Comparison of ENCODE assay signal across 8 mouse cellular contexts in genomic region chr15:97825941-97826587, GRCm38 (mm10). TPM values are rescaled to one million over a fixed set of nuclear protein-coding genes. Genes with fewer than 3 reads are reported as not detected.
A peak's percentile ranks its signal among the peaks of the same experiment; 100 is the strongest.
DNase-seq lines count a peak whose midpoint lies in the region; ATAC-seq and TF ChIP-seq lines count a peak whose summit lies in the region.

No protein-coding gene starts in this region.

- peak overlapping the region; percentile 45 for H3K4me3 ChIP-seq in heart, embryonic 15.5 days
- H3K4me3 ChIP-seq in ES-Bruce4 (ENCODE audit: low read depth, low read length): peak overlapping the region; percentile 13; the same call in 1 of the 2 replicates
- H3K4me3 ChIP-seq in hindbrain, embryonic 12.5 days: 0 out of 2 replicates have a peak overlapping the region, but pooled peaks have one; percentile 15
- no peak overlapping the region for H3K4me3 ChIP-seq in midbrain, embryonic 12.5 days

- H3K4me2 ChIP-seq in heart, embryonic 15.5 days: peak overlapping the region; percentile 66
- H3K4me2 ChIP-seq in hindbrain, embryonic 12.5 days (replicated peaks): peak overlapping the region; percentile 40
- H3K4me2 ChIP-seq in midbrain, embryonic 12.5 days (replicated peaks): peak overlapping the region; percentile 34; the same call in 1 of the 2 replicates

- H3K36me3 ChIP-seq in heart, embryonic 15.5 days: peaks cover 4% of the 10 kb centered on the region; the same call in 1 of the 2 replicates
- no peaks in the 10 kb centered on the region for H3K36me3 ChIP-seq in ES-Bruce4 (ENCODE audit: control insufficient read depth, insufficient read depth, low read length, poor library complexity, severe bottlenecking)
- no peaks in the 10 kb centered on the region for H3K36me3 ChIP-seq in hindbrain, embryonic 12.5 days
- no peaks in the 10 kb centered on the region for H3K36me3 ChIP-seq in midbrain, embryonic 12.5 days

- TF ChIP-seq POLR2A in ES-Bruce4 (IDR thresholded peaks at IDR 0.05; ENCODE audit: insufficient read depth, low read length): no peak

- no peak for TF ChIP-seq EP300 in ES-Bruce4 (IDR thresholded peaks at IDR 0.05; ENCODE audit: insufficient read depth, low read depth, low read length)

- 45% methylated on average over 12 of the region's 12 CpGs for WGBS in heart, embryonic 15.5 days
- 49% methylated on average over 12 of the region's 12 CpGs for WGBS in hindbrain, embryonic 12.5 days
- 34% methylated on average over 12 of the region's 12 CpGs for whole genome bisulfite sequencing in midbrain, embryonic 12.5 days

- no peak for TF ChIP-seq CTCF in ES-Bruce4 (IDR thresholded peaks at IDR 0.05; ENCODE audit: low read depth, low read length)

- no peaks in the 10 kb centered on the region for H3K27me3 ChIP-seq in heart, embryonic 15.5 days
- H3K27me3 ChIP-seq in ES-Bruce4 (ENCODE audit: control insufficient read depth, insufficient read depth, low read length, poor library complexity, severe bottlenecking): peaks cover 4% of the 10 kb centered on the region; the same call in 1 of the 2 replicates
- peaks cover 8% of the 10 kb centered on the region; the same call in 1 of the 2 replicates for H3K27me3 ChIP-seq in hindbrain, embryonic 12.5 days
- H3K27me3 ChIP-seq in midbrain, embryonic 12.5 days: peaks cover 16% of the 10 kb centered on the region; the same call in 1 of the 2 replicates

- H3K9me3 ChIP-seq in heart, embryonic 15.5 days (replicated peaks): no peaks in the 10 kb centered on the region
- no peaks in the 10 kb centered on the region for H3K9me3 ChIP-seq in ES-Bruce4 (replicated peaks; ENCODE audit: control insufficient read depth, insufficient read depth, low read length, poor library complexity, severe bottlenecking)
- H3K9me3 ChIP-seq in hindbrain, embryonic 12.5 days (replicated peaks): no peaks in the 10 kb centered on the region
- H3K9me3 ChIP-seq in midbrain, embryonic 12.5 days: no peaks in the 10 kb centered on the region

- H3K4me1 ChIP-seq in heart, embryonic 15.5 days (replicated peaks): peaks cover 92% of the 10 kb centered on the region
- H3K4me1 ChIP-seq in ES-Bruce4 (ENCODE audit: control insufficient read depth, insufficient read depth, low read length): no peaks in the 10 kb centered on the region
- peaks cover 92% of the 10 kb centered on the region for H3K4me1 ChIP-seq in hindbrain, embryonic 12.5 days
- H3K4me1 ChIP-seq in midbrain, embryonic 12.5 days: peaks cover 82% of the 10 kb centered on the region

- H3K27ac ChIP-seq in heart, embryonic 15.5 days: peak overlapping the region; percentile 88
- H3K27ac ChIP-seq in ES-Bruce4 (ENCODE audit: insufficient read depth, low read length): no peak overlapping the region
- peak overlapping the region; percentile 30; the same call in 1 of the 2 replicates for H3K27ac ChIP-seq in hindbrain, embryonic 12.5 days
- 0 out of 2 replicates have a peak overlapping the region, but pooled peaks have one; percentile 32 for H3K27ac ChIP-seq in midbrain, embryonic 12.5 days (replicated peaks)

- no peak for DNase-seq in heart, postnatal 4 days
- no peak for DNase-seq in right cerebral cortex, postnatal 10 days (ENCODE audit: low spot score in 2 of 2)
- DNase-seq in c-Kit-positive CD71-positive TER-119-positive erythroid progenitor cells, embryonic 14.5 days (ENCODE audit: low spot score): no peak

- no peak for ATAC-seq in heart, embryonic 15.5 days (replicated peaks; ENCODE audit: insufficient number of reproducible peaks, insufficient read depth, low FRiP score, low read depth)
- ATAC-seq in hindbrain, embryonic 12.5 days (ENCODE audit: low FRiP score): no peak
- ATAC-seq in midbrain, embryonic 12.5 days (ENCODE audit: low FRiP score, low read depth): no peak
- ATAC-seq in monocyte, adult 5-6 weeks (replicated peaks; ENCODE audit: insufficient number of reproducible peaks, low FRiP score, low TSS enrichment, poor library complexity, severe bottlenecking): no peak

- peak overlapping the region; percentile 55 for H3K9ac ChIP-seq in heart, embryonic 15.5 days
- no peak overlapping the region for H3K9ac ChIP-seq in ES-Bruce4 (ENCODE audit: low read depth, poor library complexity, severe bottlenecking)
- 0 out of 2 replicates have a peak overlapping the region, but pooled peaks have one; percentile 43 for H3K9ac ChIP-seq in hindbrain, embryonic 12.5 days
- 0 out of 2 replicates have a peak overlapping the region, but pooled peaks have one; percentile 20 for H3K9ac ChIP-seq in midbrain, embryonic 12.5 days (replicated peaks)

RNA-seq across cellular contexts. Expression of gene Hdac7, which starts 18.2 kb away (rescaled TPM):
- polyA plus RNA-seq in heart, embryonic 15.5 days (2015; fragmentation: Nextera tagmentation; extraction: Ambion mirVana): 20.4 and 34.5 TPM in 2 replicates
- total RNA-seq in heart, postnatal 4 days (2021): 10 to 100 TPM; 51.6 to 52.0 TPM
- polyA plus RNA-seq in ES-Bruce4 (2011; ENCODE audit: insufficient read depth, insufficient read length, low read depth, missing spikeins): 14.4 and 16.9 TPM in 2 replicates
- 26.7 and 29.1 TPM in 2 replicates for polyA plus RNA-seq in hindbrain, embryonic 12.5 days (2016; fragmentation: Nextera tagmentation; extraction: Ambion mirVana)
- polyA plus RNA-seq in midbrain, embryonic 12.5 days (2016; fragmentation: Nextera tagmentation; extraction: Ambion mirVana): 24.8 and 29.9 TPM in 2 replicates
- total RNA-seq in monocyte, adult 5-6 weeks (2017): 6.5 to 17.5 TPM (median 10.7 TPM) in 3 replicates

RNA-seq across cellular contexts. Expression of gene Slc48a1, which starts 47.7 kb away (rescaled TPM):
- 64.3 and 76.8 TPM in 2 replicates for polyA plus RNA-seq in heart, embryonic 15.5 days (2015; fragmentation: Nextera tagmentation; extraction: Ambion mirVana)
- 10 to 100 TPM; 58.7 to 59.2 TPM for total RNA-seq in heart, postnatal 4 days (2021)
- 16.0 and 17.2 TPM in 2 replicates for polyA plus RNA-seq in ES-Bruce4 (2011; ENCODE audit: insufficient read depth, insufficient read length, low read depth, missing spikeins)
- polyA plus RNA-seq in hindbrain, embryonic 12.5 days (2016; fragmentation: Nextera tagmentation; extraction: Ambion mirVana): 41.6 and 43.3 TPM in 2 replicates
- 37.8 and 42.0 TPM in 2 replicates for polyA plus RNA-seq in midbrain, embryonic 12.5 days (2016; fragmentation: Nextera tagmentation; extraction: Ambion mirVana)
- total RNA-seq in monocyte, adult 5-6 weeks (2017): 20.0 to 22.8 TPM (median 22.4 TPM) in 3 replicates

RNA-seq across cellular contexts. Expression of gene Rapgef3, which starts 58.3 kb away (rescaled TPM):
- polyA plus RNA-seq in heart, embryonic 15.5 days (2015; fragmentation: Nextera tagmentation; extraction: Ambion mirVana): 20.0 and 24.0 TPM in 2 replicates
- 10 to 100 TPM; 32.7 to 33.4 TPM for total RNA-seq in heart, postnatal 4 days (2021)
- 3.1 and 3.5 TPM in 2 replicates for polyA plus RNA-seq in ES-Bruce4 (2011; ENCODE audit: insufficient read depth, insufficient read length, low read depth, missing spikeins)
- polyA plus RNA-seq in hindbrain, embryonic 12.5 days (2016; fragmentation: Nextera tagmentation; extraction: Ambion mirVana): 9.1 and 10.7 TPM in 2 replicates
- 8.0 and 8.6 TPM in 2 replicates for polyA plus RNA-seq in midbrain, embryonic 12.5 days (2016; fragmentation: Nextera tagmentation; extraction: Ambion mirVana)
- 0.19 to 5.1 TPM (median 1.8 TPM) in 3 replicates for total RNA-seq in monocyte, adult 5-6 weeks (2017)
